Comparison of ENCODE assay signal across 27 mouse cellular contexts in the genomic region with DNA sequence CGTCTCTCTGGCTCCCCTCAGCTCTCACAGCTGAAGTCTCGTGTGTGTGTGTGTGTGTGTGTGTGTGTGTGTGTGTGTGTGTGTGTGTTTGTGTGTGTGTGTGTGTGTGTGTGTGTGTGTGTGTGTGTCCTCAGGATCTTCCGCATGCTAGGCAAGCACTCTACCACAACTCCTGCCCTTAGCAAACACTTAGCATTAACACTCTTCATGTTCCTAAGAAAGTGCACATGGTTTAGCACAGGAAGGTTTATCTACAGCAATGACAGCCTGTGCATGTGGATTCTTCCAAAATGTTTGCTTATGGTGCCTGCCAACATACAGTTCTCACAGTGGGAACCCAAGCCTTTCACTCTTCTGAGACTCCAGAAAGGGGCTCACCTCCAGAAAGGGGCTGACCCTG. TPM values are rescaled to one million over a fixed set of nuclear protein-coding genes. Genes with fewer than 3 reads are reported as not detected.
"Had no signal": no experiment of that assay in that cellular context is flagged by ENCODE, and none has a peak within 500 bp of the region (broad histone marks: within the 10 kb centered on the region; RNA-seq: fewer than 3 reads in every experiment).

No protein-coding gene starts in this region.

- DNase-seq: gastrocnemius, adult 2 months; gastrocnemius, postnatal 10 days; gastrocnemius, postnatal 25 days; heart, adult 18-20 months; heart, postnatal 10 days; heart, postnatal 4 days; kidney, adult 11 months; kidney, adult 2 months; kidney, adult 9 months; kidney, postnatal 14 days; kidney, postnatal 36 days; layer of hippocampus, adult 9-11 months; layer of hippocampus, postnatal 36 days; liver had no signal

- ATAC-seq: hindbrain, embryonic 16.5 days; inflammation-experienced regulatory T-cells, adult 6 months; intestine, embryonic 15.5 days had no signal

- H3K36me3 ChIP-seq: heart, embryonic 10.5 days; heart, embryonic 12.5 days; hindbrain, embryonic 10.5 days; hindbrain, embryonic 12.5 days; intestine, embryonic 15.5 days; kidney, embryonic 15.5 days; limb, embryonic 10.5 days; limb, embryonic 12.5 days had no signal

- H3K4me2 ChIP-seq: heart, embryonic 12.5 days; hindbrain, embryonic 12.5 days; hindbrain, embryonic 14.5 days; intestine, embryonic 15.5 days; kidney, embryonic 15.5 days; limb, embryonic 12.5 days had no signal

- H3K9ac ChIP-seq: heart, embryonic 12.5 days; hindbrain, embryonic 12.5 days; hindbrain, embryonic 14.5 days; intestine, embryonic 15.5 days; kidney, embryonic 15.5 days; limb, embryonic 12.5 days had no signal

- H3K27me3 ChIP-seq: hindbrain, embryonic 12.5 days; intestine, embryonic 15.5 days; kidney, embryonic 15.5 days had no signal

- H3K4me1 ChIP-seq: heart, embryonic 10.5 days; heart, embryonic 12.5 days; hindbrain, embryonic 10.5 days; hindbrain, embryonic 12.5 days; intestine, embryonic 15.5 days; limb, embryonic 10.5 days; limb, embryonic 12.5 days had no signal

- H3K9me3 ChIP-seq: heart, embryonic 10.5 days; heart, embryonic 12.5 days; hindbrain, embryonic 12.5 days; intestine, embryonic 15.5 days; kidney, embryonic 15.5 days; limb, embryonic 10.5 days; limb, embryonic 12.5 days had no signal

- H3K4me3 ChIP-seq: gastrocnemius, adult 2 months; heart, embryonic 10.5 days; heart, embryonic 12.5 days; hindbrain, embryonic 10.5 days; hindbrain, embryonic 12.5 days; intestine, embryonic 15.5 days; kidney, embryonic 15.5 days; limb, embryonic 10.5 days; limb, embryonic 12.5 days had no signal

- H3K27ac ChIP-seq: gastrocnemius, adult 2 months; heart, embryonic 10.5 days; hindbrain, embryonic 12.5 days; hindbrain, embryonic 14.5 days; intestine, embryonic 15.5 days; kidney, embryonic 15.5 days; kidney, postnatal 0 days; limb, embryonic 10.5 days; limb, embryonic 12.5 days had no signal

RNA-seq across cellular contexts. Expression of a gene that starts 49.6 kb away (rescaled TPM):
- total RNA-seq: granulocyte monocyte progenitor cell, adult 5-6 weeks had no signal
- polyA plus RNA-seq: inflammation-experienced regulatory T-cells, adult 6 months had no signal
